Mouse (Mus musculus) G1E-ER4 (cell line): ENCODE data around the gene Ptpn13. TPM values are rescaled to one million over a fixed set of nuclear protein-coding genes. Genes with fewer than 3 reads are reported as not detected.

Experiments
- GATA1 ChIP-seq: IDR thresholded peaks from one replicate; pipeline ENCODE4 v1.8.0; 2012; ENCODE audit warnings: low read length, inconsistent platforms
- polyA plus RNA-seq: library from polyadenylated mRNA; stranded (reverse); fragments of >175 nt; gene quantifications from 2 replicates; pipeline ENCODE4 v1.2.3, GENCODE M21; 2012

The Ptpn13 gene
- polyA plus RNA-seq, 1 experiment, result not detected

- no peak for TF ChIP-seq GATA1
Measured at GRCm38 (mm10) chr5:103464771-103465170, 39.8 kb downstream of the Ptpn13 start.

- no peak for TF ChIP-seq GATA1
Measured at GRCm38 (mm10) chr5:103472670-103473069, 47.7 kb downstream of the Ptpn13 start.

GRCm38 (mm10) chr5:103473467-103474096, 48.6 kb downstream of the Ptpn13 start:
- no peak for TF ChIP-seq GATA1

DNA sequence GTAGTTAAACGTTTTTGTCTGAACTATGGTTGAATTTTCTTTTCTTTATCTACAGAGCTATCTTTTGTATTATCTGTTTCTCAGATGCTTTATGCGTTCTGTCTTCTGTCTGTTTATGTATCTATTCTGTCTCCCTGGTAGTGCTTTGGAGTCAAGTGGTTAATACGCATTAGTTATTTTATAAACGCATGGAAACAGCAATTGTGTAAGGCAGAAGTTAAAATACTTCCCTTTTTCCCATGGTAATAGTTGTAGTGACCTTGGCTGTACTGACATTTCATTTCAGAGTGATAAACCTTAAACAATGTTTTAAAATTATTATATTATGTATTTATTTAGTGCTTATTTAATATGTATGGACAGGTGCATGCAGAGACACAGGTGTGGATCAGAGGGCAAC, 49.3 kb downstream of the Ptpn13 start:
- TF ChIP-seq GATA1, result no peak

GRCm38 (mm10) chr5:103475503-103475902, 50.5 kb downstream of the Ptpn13 start:
- no peak for TF ChIP-seq GATA1

GRCm38 (mm10) chr5:103479503-103479902, 54.5 kb downstream of the Ptpn13 start:
- TF ChIP-seq GATA1, result no peak

- no peak for TF ChIP-seq GATA1
Measured at GRCm38 (mm10) chr5:103481222-103481621, 56.2 kb downstream of the Ptpn13 start.

DNA sequence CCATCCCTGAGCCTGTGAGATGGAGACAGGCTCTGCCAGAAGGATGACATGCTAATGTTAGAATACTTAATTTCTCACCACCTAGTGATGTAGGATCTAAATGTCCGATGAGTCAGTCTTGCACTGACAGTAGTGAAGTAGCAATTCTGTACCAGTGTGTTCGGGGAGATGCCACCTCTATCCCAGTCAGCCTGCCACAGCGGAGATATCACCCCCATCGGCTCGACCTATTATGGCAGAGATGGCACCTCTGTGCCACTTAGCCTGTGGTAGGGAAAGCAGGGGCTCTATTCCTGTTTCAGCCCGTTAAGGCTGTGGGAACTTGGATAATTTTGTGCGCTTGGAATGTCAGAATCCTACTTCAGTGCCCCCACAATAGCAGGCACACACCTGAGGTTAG, 62.0 kb downstream of the Ptpn13 start:
- no peak for TF ChIP-seq GATA1

DNA sequence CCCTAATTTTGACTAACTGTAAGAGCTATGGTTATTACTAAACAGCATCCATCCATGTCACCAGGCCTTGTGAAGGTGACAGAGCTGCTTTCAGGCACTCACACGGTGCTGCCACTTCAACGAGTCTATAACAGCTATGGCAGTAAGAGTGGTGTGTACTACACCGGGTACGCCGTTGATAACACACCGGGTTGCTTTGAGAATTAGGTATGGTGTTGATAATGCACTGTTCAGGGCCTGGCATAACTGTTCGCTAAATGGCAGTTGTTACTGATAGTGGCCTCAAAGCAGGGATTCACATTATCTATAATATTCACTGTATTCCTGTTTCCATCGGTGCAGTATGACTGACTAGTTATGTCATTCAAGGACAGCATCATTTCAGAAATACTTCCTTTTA, 66.0 kb downstream of the Ptpn13 start:
- TF ChIP-seq GATA1, result no peak

GRCm38 (mm10) chr5:103491788-103492187, 66.8 kb downstream of the Ptpn13 start:
- no peak for TF ChIP-seq GATA1

DNA sequence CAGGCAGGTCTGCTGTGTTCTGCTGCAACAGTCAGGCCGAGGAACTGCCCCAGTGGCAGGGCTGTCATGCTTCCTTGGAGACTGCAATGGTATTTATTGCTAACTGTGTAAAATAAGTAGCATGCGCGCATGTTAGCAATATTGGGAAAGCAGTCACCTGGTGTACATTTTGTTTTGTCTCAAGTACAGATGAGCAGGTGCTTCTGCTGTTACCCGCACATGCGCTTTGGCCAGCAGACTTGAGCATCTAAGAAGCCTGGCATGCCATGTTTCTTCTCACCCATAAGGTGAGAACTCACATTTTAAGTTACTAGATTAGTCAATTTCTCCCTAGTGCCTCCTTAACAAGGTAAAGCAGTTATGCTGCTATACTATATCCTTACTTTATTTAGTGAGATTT, 72.1 kb downstream of the Ptpn13 start:
- no peak for TF ChIP-seq GATA1

GRCm38 (mm10) chr5:103497480-103497879, 72.5 kb downstream of the Ptpn13 start:
- no peak for TF ChIP-seq GATA1

DNA sequence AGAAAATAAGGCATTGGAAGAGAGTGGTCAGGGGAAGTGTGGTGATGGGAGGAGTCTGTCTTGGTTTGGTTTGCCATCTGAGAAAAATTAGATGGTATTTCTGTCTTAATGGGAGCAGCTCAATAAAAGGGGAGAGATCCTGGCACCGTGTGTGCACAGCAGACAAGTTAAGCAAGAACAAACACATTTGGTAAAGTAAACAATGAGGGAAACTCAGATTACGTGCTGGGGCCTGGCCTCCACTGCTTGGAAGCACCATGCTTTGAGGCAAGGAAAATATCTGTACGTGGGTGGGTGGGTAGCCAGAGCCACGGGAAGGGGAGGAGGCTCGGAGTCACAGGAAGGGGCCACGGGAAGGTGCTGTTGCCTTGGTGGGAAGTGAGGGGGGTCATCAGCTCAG, 74.3 kb downstream of the Ptpn13 start:
- no peak for TF ChIP-seq GATA1

DNA sequence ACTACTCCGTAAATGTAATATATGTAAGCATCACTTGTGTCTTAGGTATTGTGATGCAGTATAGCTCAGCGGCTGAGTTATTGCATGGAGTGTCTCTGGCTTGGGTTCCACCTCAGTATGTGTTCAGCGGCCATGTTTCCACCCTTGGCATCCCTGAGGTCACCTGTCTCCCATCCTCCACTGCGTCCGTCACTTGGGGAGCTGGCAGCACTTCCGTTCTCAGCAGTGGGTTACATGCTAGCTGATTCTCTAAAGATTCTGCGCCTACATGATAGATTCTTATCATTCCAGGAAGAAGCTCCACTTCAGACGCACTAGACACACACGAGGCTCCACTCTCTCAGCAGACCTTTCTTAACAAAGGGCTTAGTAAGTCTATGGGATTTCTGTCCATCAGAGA, 76.1 kb downstream of the Ptpn13 start:
- no peak for TF ChIP-seq GATA1

DNA sequence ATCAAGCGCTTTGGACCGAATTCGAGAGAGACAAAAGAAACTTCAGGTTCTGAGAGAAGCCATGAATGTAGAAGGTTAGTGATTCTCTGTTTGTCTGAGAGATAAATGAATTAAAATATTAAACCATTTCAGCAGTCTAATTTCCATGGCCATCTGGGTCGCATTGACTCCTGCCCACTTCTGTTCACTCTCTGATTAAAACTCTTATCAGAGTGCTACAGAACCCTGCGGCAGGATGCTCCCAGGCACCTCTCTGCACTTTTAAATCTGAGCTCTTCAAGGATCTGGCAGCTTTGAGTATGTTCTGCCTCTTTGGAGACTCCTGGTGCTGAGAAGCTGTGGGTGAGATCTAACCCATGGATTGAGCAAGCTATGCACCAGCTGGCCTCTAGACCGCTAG, 76.8 kb downstream of the Ptpn13 start:
- TF ChIP-seq GATA1, result no peak

GRCm38 (mm10) chr5:103513162-103513561, 88.2 kb downstream of the Ptpn13 start:
- TF ChIP-seq GATA1, result no peak

DNA sequence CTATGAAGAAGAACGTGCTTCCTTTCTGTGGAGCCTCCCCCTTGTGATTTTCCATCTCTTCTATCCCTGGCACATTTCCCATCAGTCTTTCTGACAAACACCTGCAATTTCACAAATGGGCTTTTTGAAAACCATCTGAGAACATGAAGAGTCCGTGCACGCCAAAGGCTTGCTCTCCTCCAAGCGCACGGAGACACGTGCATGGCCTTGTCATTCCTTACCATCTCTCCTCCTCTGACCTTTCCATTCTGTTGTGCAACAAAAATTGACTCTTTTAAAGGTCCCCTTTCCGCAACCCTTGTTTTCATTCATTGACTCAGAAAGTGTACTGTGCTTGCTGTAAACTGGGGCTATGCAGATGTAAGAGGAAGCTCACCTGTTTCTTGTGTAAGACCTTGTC, 89.4 kb downstream of the Ptpn13 start:
- TF ChIP-seq GATA1, result no peak

DNA sequence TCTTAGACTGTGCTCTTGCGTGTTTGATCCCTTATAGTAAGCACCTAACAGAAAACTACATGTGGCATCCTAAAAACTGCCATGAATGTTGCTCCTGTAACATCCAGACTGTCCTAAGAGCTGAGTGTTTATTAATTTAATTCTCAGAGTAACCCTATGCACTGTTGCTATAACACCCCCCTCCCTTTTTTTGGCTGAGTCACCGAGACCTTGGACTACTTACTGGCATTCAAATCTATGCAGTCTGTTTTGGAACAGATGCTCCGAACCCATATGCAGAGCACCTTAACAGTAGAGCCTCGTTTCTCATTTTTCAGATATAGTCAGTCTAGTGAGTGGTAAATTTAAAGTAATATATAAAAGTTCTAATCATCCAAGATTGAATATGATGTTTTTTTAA, 90.9 kb downstream of the Ptpn13 start:
- TF ChIP-seq GATA1, result no peak
